Mouse (Mus musculus) heart, embryonic 13.5 days (tissue): ENCODE results near the gene Gm10964. TPM values are rescaled to one million over a fixed set of nuclear protein-coding genes. Genes with fewer than 3 reads are reported as not detected.

ENCODE experiments used
- ATAC-seq: fragments of 200-750 bp; cut with Nextera tagmentation; 2 replicates; pipeline ENCODE4 v1.8.0; 2017; ENCODE audit warnings: moderate TSS enrichment; ENCODE audit not compliant: insufficient number of reproducible peaks, low FRiP score, low TSS enrichment; ENCODE audit errors: extremely low read depth
- H3K27ac ChIP-seq: fragments of 300-500 bp; sonication (generic); replicated peaks from 2 replicates; pipeline ENCODE4 v1.5.1; 2015; ENCODE audit warnings: moderate library complexity, mild to moderate bottlenecking, inconsistent platforms
- H3K27me3 ChIP-seq: fragments of 300-500 bp; sonication (generic); replicated peaks from 2 replicates; pipeline ENCODE4 v1.6.1; 2015; ENCODE audit warnings: mild to moderate bottlenecking, inconsistent platforms
- H3K36me3 ChIP-seq: fragments of 300-500 bp; sonication (generic); 2 replicates; pipeline ENCODE4 v1.6.1; 2015; ENCODE audit warnings: mild to moderate bottlenecking, inconsistent platforms
- H3K4me1 ChIP-seq: fragments of 300-500 bp; sonication (generic); 2 replicates; pipeline ENCODE4 v1.6.1; 2015; ENCODE audit warnings: inconsistent platforms
- H3K4me2 ChIP-seq: fragments of 300-500 bp; sonication (generic); 2 replicates; pipeline ENCODE4 v1.6.1; 2015; ENCODE audit warnings: inconsistent platforms, mild to moderate bottlenecking, moderate library complexity
- H3K4me3 ChIP-seq: fragments of 300-500 bp; sonication (generic); 2 replicates; pipeline ENCODE4 v1.5.1; 2015; ENCODE audit warnings: moderate library complexity, mild to moderate bottlenecking, inconsistent platforms
- H3K9ac ChIP-seq: fragments of 300-500 bp; sonication (generic); 2 replicates; pipeline ENCODE4 v1.6.1; 2015; ENCODE audit warnings: inconsistent platforms, mild to moderate bottlenecking, moderate library complexity
- H3K9me3 ChIP-seq: fragments of 300-500 bp; sonication (generic); 2 replicates; pipeline ENCODE4 v1.6.1; 2016; ENCODE audit warnings: inconsistent platforms
- WGBS: fragments of 180-500 bp; shearing (Covaris S2); methylation state at CpG from one replicate; pipeline ENCODE4 v1.1.7; 2015; ENCODE audit warnings: mixed read lengths; 5-methylcytosine and 5-hydroxymethylcytosine counted together
- polyA plus RNA-seq: library from polyadenylated mRNA; unstranded; fragments of >200 nt; fragmentation: Nextera tagmentation; extraction: Ambion mirVana; gene quantifications from 2 replicates; pipeline ENCODE4 v1.2.1, GENCODE M21; 2015

The Gm10964 gene
- polyA plus RNA-seq = not detected in 2 replicates

DNA sequence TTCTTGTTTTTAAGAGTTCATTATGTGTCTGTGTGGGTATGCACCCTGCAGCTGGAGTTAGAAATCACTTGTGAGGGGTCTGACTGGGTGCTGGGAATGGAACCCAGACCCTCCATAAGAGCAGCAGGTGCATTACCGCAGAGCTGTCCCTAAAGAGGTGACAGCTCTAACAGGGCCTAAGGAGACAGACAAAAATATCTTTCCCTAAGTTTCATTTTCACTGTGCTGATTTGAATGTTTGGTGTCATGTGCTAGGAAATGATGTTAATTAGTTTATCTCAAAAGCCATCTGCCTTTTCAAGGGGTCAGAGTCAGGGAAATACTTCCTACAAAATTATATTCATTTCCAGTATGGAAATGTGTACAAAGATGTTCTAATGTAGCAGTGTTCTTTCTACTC lies at the start of gene Gm10964:
Gm10964 (plus strand) TSS at position 38 of the 400 bp plus-strand sequence.
- peaks cover 32% of the 10 kb centered on the region for H3K36me3 ChIP-seq
- H3K4me3 ChIP-seq = peak within 1 kb of the TSS; percentile 51
- H3K9me3 ChIP-seq = no peaks in the 10 kb centered on the region
- H3K9ac ChIP-seq = peak within 1 kb of the TSS; percentile 79
- H3K27me3 ChIP-seq = no peaks in the 10 kb centered on the region
- H3K27ac ChIP-seq = peak within 1 kb of the TSS; percentile 98
- WGBS = 82% methylated on average over 1 of the region's 1 CpGs
- peaks cover 54% of the 10 kb centered on the region for H3K4me1 ChIP-seq
- ATAC-seq = no peak
- H3K4me2 ChIP-seq = peak within 1 kb of the TSS; percentile 74

DNA sequence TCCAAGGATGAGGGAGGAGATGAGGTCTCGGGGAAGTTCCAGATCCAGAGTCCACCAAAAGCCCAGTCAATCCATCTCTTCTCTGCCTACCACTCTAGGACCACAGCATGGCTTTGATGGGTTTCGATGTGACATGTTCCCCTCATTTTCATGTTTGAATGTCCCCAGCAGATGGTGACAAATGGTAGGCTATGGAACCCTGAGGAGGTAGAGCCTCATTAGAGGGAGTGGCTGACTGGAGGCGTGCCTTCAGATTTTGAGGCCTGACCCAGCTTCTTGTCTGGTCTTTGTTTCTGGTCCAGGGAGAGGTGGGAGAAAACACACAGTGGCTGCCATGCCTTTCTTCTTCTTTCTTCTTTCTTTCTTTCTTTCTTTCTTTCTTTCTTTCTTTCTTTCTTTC lies 48.7 kb upstream of the Gm10964 start:
- WGBS = 58% methylated on average over 3 of the region's 3 CpGs
- no peaks in the 10 kb centered on the region for H3K4me1 ChIP-seq

GRCm38 (mm10) chr3:103695556-103695955 lies 43.6 kb upstream of the Gm10964 start:
- Histone ChIP-seq H3K36me3 (no peaks in the 10 kb centered on the region), H3K4me3 (no peak overlapping the region), H3K4me1 (no peaks in the 10 kb centered on the region), H3K27ac (no peak overlapping the region), H3K9me3 (no peaks in the 10 kb centered on the region), H3K4me2 (no peak overlapping the region), H3K9ac (no peak overlapping the region), H3K27me3 (no peaks in the 10 kb centered on the region)
- ATAC-seq = no peak
- WGBS = 51% methylated on average over 3 of the region's 3 CpGs

More for the DNA sequence above, 48.7 kb upstream of the Gm10964 start:
- H3K36me3 ChIP-seq = no peaks in the 10 kb centered on the region
- no peak overlapping the region for H3K4me2 ChIP-seq
- H3K9ac ChIP-seq = no peak overlapping the region
- H3K27me3 ChIP-seq = no peaks in the 10 kb centered on the region
- H3K9me3 ChIP-seq = no peaks in the 10 kb centered on the region
- no peak for ATAC-seq
- H3K27ac ChIP-seq = no peak overlapping the region
- H3K4me3 ChIP-seq = no peak overlapping the region

GRCm38 (mm10) chr3:103696388-103696925 lies 42.7 kb upstream of the Gm10964 start:
- H3K9ac ChIP-seq = no peak overlapping the region
- no peak overlapping the region for H3K4me3 ChIP-seq
- H3K36me3 ChIP-seq = no peaks in the 10 kb centered on the region
- no peak for ATAC-seq
- no peak overlapping the region for H3K27ac ChIP-seq
- H3K27me3 ChIP-seq = no peaks in the 10 kb centered on the region
- H3K9me3 ChIP-seq = no peaks in the 10 kb centered on the region
- no peak overlapping the region for H3K4me2 ChIP-seq
- WGBS = 64% methylated on average over 1 of the region's 1 CpGs
- H3K4me1 ChIP-seq = no peaks in the 10 kb centered on the region

DNA sequence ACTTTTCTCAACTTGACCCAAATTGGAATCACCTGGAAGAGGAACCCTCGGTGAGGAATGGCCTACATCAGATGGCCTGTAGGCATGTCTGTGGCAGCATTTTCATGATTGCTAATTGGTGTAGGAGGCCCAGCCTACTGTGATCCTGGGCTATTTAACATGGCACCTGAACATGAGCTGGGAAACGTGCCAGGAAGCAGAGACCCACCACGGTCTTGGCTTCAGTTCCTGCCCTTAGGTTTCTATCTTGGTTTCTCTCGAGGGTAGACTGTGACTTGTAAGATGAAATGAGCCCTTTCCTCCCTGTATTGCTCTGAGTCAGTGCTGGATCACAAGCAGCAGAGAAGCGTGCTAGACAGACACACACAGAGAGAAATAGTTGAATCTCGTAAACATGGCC lies 34.5 kb upstream of the Gm10964 start:
- no peak overlapping the region for H3K4me3 ChIP-seq
- no peaks in the 10 kb centered on the region; the same call in 1 of the 2 replicates for H3K4me1 ChIP-seq
- H3K27ac ChIP-seq = no peak overlapping the region
- H3K27me3 ChIP-seq = no peaks in the 10 kb centered on the region
- H3K9ac ChIP-seq = no peak overlapping the region
- H3K9me3 ChIP-seq = no peaks in the 10 kb centered on the region
- H3K4me2 ChIP-seq = no peak overlapping the region
- 66% methylated on average over 6 of the region's 6 CpGs for WGBS
- no peaks in the 10 kb centered on the region for H3K36me3 ChIP-seq
- ATAC-seq = no peak

DNA sequence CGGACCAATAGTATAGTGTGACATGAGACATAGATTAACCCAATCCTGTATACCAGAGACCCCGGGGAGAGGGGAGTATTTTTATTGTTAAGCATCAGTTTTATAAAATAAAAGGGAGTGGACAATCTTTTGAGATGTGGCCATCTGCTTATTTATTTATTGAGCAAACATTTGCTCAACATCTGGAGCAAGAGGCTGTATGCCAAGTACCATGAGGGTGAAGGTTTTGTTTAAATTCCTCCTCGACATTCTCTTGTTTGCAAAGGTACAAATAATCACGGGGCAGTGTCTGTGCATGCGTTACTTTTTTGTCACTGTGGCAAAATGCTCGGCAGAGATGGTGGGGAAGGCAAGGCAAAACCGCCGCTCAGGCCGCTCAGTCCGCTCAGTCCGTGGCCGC lies 33.7 kb upstream of the Gm10964 start:
- 81% methylated on average over 12 of the region's 12 CpGs for WGBS
- Histone ChIP-seq H3K36me3 (no peaks in the 10 kb centered on the region), H3K9ac (no peak overlapping the region), H3K27ac (no peak overlapping the region), H3K4me3 (no peak overlapping the region), H3K9me3 (no peaks in the 10 kb centered on the region), H3K4me1 (no peaks in the 10 kb centered on the region; the same call in 1 of the 2 replicates), H3K27me3 (no peaks in the 10 kb centered on the region), H3K4me2 (no peak overlapping the region)
- no peak for ATAC-seq

GRCm38 (mm10) chr3:103709470-103710040 lies 29.6 kb upstream of the Gm10964 start:
- WGBS = 56% methylated on average over 5 of the region's 5 CpGs
- H3K4me1 ChIP-seq = no peaks in the 10 kb centered on the region; the same call in 1 of the 2 replicates
- no peak for ATAC-seq
- H3K4me2 ChIP-seq = no peak overlapping the region
- H3K27me3 ChIP-seq = no peaks in the 10 kb centered on the region
- no peaks in the 10 kb centered on the region for H3K9me3 ChIP-seq
- H3K27ac ChIP-seq = no peak overlapping the region
- no peak overlapping the region for H3K9ac ChIP-seq
- H3K4me3 ChIP-seq = no peak overlapping the region
- H3K36me3 ChIP-seq = no peaks in the 10 kb centered on the region

DNA sequence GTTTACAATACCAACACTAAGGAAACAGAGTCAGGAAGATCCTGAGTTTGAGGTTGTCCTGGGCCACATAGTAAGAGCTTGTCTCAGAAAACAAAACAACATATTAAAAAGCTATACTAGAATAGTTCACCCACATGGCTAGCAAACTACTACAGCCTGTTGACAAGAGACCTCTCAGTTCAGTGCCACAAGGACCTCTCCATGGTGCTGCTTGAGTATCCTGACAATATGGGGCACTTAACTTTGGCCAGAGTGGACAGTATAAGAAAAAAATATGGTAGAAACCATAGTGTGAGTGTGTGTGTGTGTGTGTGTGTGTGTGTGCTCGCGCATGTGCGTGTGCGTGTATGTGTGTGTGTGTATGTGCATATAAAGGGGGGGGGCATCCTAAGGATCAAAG lies 27.0 kb upstream of the Gm10964 start:
- Histone ChIP-seq H3K27ac (no peak overlapping the region), H3K4me3 (no peak overlapping the region), H3K9me3 (no peaks in the 10 kb centered on the region), H3K9ac (no peak overlapping the region), H3K4me2 (no peak overlapping the region), H3K4me1 (peaks cover 11% of the 10 kb centered on the region), H3K36me3 (no peaks in the 10 kb centered on the region), H3K27me3 (no peaks in the 10 kb centered on the region)
- ATAC-seq = no peak
- WGBS = 90% methylated on average over 4 of the region's 4 CpGs

DNA sequence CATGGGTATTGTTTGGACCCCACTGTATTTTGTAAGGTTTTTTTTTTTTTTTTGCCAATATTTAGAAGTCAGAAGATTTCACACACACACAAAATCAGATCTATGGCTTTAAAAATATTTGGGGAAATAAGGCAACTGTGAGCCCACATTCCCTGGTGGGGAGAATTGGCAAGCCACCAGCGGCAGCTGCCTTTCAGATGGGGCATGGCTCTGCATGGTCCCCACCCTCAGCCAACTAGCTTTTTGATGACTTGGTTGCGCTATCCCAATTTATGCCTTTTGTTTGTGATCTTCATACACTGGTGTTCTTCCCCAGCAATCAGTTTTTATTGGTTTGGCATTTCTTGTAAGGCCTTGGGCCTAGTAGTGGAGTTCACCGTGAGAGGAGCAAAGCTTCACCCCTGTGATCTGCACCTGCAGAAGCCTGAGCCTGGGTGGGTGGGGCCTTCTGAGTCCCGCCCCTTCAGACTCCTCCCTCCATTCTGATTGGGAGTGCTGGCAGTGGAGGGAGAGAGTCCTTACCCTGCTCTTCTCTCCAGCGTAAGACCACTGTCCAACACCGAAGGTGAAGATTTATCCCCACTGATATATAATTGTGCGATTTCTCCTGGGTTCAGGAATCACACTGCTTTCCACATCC lies 24.8 kb upstream of the Gm10964 start:
- Histone ChIP-seq H3K27me3 (no peaks in the 10 kb centered on the region), H3K4me1 (peaks cover 18% of the 10 kb centered on the region), H3K36me3 (no peaks in the 10 kb centered on the region), H3K9ac (no peak overlapping the region), H3K4me2 (no peak overlapping the region), H3K27ac (no peak overlapping the region), H3K9me3 (no peaks in the 10 kb centered on the region), H3K4me3 (no peak overlapping the region)
- WGBS = 62% methylated on average over 7 of the region's 7 CpGs
- no peak for ATAC-seq

DNA sequence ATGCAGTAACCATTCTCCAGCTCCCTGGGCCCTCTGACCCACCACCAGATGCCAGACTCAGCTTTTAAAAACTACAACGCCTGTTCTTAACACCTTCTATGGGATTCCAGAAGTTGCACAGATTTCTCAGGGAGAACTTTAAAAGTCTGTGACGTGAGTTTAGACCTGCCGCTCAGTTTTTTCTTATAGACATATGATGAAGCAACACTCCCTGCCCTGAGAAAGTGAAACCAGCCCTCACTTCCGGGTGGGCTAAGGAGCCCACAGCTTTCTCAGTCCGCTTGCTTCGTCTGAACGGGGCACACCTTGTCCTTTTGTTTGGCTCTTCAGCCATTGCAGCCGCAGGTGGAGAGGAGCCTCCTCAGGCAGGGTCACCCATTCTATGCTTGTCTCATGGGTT lies 24.2 kb upstream of the Gm10964 start:
- Histone ChIP-seq H3K36me3 (no peaks in the 10 kb centered on the region), H3K4me2 (no peak overlapping the region), H3K27me3 (no peaks in the 10 kb centered on the region), H3K4me3 (no peak overlapping the region), H3K9ac (no peak overlapping the region), H3K9me3 (no peaks in the 10 kb centered on the region), H3K27ac (no peak overlapping the region), H3K4me1 (peaks cover 18% of the 10 kb centered on the region)
- ATAC-seq = no peak
- 74% methylated on average over 8 of the region's 8 CpGs for WGBS

DNA sequence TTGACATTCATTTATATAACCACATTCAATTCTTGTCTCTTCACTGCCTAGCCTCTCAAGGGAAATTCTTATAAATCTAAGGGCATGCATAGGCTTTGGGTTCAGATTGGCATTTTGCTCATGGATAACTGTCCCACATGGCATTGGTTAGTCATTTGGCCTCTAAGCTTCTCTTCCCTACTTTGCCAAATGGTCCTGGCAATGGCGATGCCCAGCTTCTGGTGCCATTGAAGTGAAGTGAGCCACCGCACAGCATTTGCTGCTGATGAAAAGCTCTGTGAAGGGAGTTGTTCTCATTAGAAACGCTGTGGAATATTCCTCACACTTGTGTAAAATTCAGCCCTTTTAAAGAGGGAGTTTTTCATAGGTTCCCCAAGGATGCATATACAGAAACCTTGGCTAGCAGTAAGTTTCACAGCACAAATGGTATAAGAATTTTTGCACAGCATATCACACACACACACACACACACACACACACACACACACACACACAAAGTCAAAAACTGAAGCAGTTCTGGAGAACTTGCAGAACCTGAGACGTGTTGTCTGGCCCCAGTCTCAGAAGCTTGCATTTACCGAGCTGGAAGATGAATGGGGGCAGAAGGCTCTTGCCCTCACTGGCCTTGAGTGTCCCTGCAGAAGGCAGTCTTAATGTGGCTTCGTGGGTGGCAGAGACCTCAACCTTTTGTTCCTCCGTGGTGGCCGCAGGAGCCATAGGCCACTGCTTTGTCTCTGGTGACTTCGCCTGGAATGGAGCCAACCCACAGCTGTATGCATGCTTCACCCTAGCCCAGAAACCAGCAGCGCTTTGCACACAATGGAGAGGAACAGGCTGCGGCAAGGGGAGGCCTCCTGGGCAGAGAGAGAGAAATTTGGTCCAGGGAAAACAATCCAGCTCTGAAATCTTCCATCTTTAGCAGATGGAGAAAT lies 23.1 kb upstream of the Gm10964 start:
- Histone ChIP-seq H3K4me2 (no peak overlapping the region), H3K9me3 (no peaks in the 10 kb centered on the region), H3K4me1 (peaks cover 18% of the 10 kb centered on the region), H3K27ac (no peak overlapping the region), H3K4me3 (no peak overlapping the region), H3K9ac (no peak overlapping the region), H3K27me3 (no peaks in the 10 kb centered on the region), H3K36me3 (no peaks in the 10 kb centered on the region)
- 0 out of 2 replicates have a peak, but pooled peaks have one; percentile 42 for ATAC-seq
- WGBS = 53% methylated on average over 11 of the region's 11 CpGs
